Mouse (Mus musculus) lung, embryonic 15.5 days (tissue): ENCODE data around the gene Mrpl22. TPM values are rescaled to one million over a fixed set of nuclear protein-coding genes. Genes with fewer than 3 reads are reported as not detected.
"Not testable (repeated sequence)": the region's sequence is repeated elsewhere in the genome, so short reads cannot be mapped to it uniquely, and the experiment has no call there.

Source experiments
- ATAC-seq: fragments of 200-750 bp; cut with Nextera tagmentation; 2 replicates; pipeline ENCODE4 v1.8.0; 2017; ENCODE audit warnings: moderate number of reproducible peaks, borderline replicate concordance; ENCODE audit not compliant: low FRiP score, low TSS enrichment; ENCODE audit errors: extremely low read depth
- H3K27ac ChIP-seq: fragments of 300-500 bp; sonication (generic); 2 replicates; pipeline ENCODE4 v1.5.1; 2015; ENCODE audit warnings: moderate library complexity, mild to moderate bottlenecking, inconsistent platforms
- H3K27me3 ChIP-seq: fragments of 300-500 bp; sonication (generic); 2 replicates; pipeline ENCODE4 v1.6.1; 2015; ENCODE audit warnings: inconsistent platforms
- H3K36me3 ChIP-seq: fragments of 300-500 bp; sonication (generic); 2 replicates; pipeline ENCODE4 v1.6.1; 2015; ENCODE audit warnings: inconsistent platforms
- H3K4me1 ChIP-seq: fragments of 300-500 bp; sonication (generic); 2 replicates; pipeline ENCODE4 v1.6.1; 2015; ENCODE audit warnings: inconsistent platforms
- H3K4me2 ChIP-seq: fragments of 300-500 bp; sonication (generic); 2 replicates; pipeline ENCODE4 v1.6.1; 2015; ENCODE audit warnings: inconsistent platforms, mild to moderate bottlenecking, moderate library complexity
- H3K4me3 ChIP-seq: fragments of 300-500 bp; sonication (generic); 2 replicates; pipeline ENCODE4 v1.5.1; 2015; ENCODE audit warnings: mild to moderate bottlenecking, inconsistent platforms
- H3K9ac ChIP-seq: fragments of 300-500 bp; sonication (generic); 2 replicates; pipeline ENCODE4 v1.6.1; 2015; ENCODE audit warnings: inconsistent platforms
- H3K9me3 ChIP-seq: fragments of 300-500 bp; sonication (generic); 2 replicates; pipeline ENCODE4 v1.6.1; 2016; ENCODE audit warnings: inconsistent platforms
- WGBS: fragments of 180-500 bp; shearing (Covaris S2); methylation state at CpG from one replicate; pipeline ENCODE4 v1.1.7; 2015; 5-methylcytosine and 5-hydroxymethylcytosine counted together
- polyA plus RNA-seq: library from polyadenylated mRNA; unstranded; fragments of >200 nt; fragmentation: Nextera tagmentation; extraction: Ambion mirVana; gene quantifications from 2 replicates; pipeline ENCODE4 v1.2.1, GENCODE M21; 2015

Gene Mrpl22
- polyA plus RNA-seq, 1 experiment from 2014 or later, result 109 TPM

GRCm38 (mm10) chr11:58189675-58190074, 18.2 kb downstream of the Mrpl22 start:
- ATAC-seq, result no peak
- no peak overlapping the region for H3K27ac ChIP-seq
- H3K9me3 ChIP-seq, result no peaks in the 10 kb centered on the region
- H3K9ac ChIP-seq, result no peak overlapping the region
- no peak overlapping the region for H3K4me2 ChIP-seq
- no peak overlapping the region for H3K4me3 ChIP-seq
- peaks cover 6% of the 10 kb centered on the region; the same call in 1 of the 2 replicates for H3K4me1 ChIP-seq
- WGBS, result 90% methylated on average over 6 of the region's 6 CpGs
- H3K27me3 ChIP-seq, result no peaks in the 10 kb centered on the region
- H3K36me3 ChIP-seq, result no peaks in the 10 kb centered on the region

- no peak for ATAC-seq
- Histone ChIP-seq H3K36me3 (no peaks in the 10 kb centered on the region), H3K9ac (no peak overlapping the region), H3K4me1 (peaks cover 6% of the 10 kb centered on the region; the same call in 1 of the 2 replicates), H3K27me3 (no peaks in the 10 kb centered on the region), H3K27ac (0 out of 2 replicates have a peak overlapping the region, but pooled peaks have one; percentile 21), H3K4me2 (no peak overlapping the region), H3K9me3 (no peaks in the 10 kb centered on the region), H3K4me3 (no peak overlapping the region)
- 50% methylated on average over 3 of the region's 3 CpGs for WGBS
These were observed 21.9 kb downstream of the Mrpl22 start for GRCm38 (mm10) chr11:58193326-58193725.

GRCm38 (mm10) chr11:58193860-58194520, 22.5 kb downstream of the Mrpl22 start:
- 26% methylated on average over 4 of the region's 4 CpGs for WGBS
- Histone ChIP-seq H3K9ac (no peak overlapping the region), H3K4me1 (peaks cover 6% of the 10 kb centered on the region; the same call in 1 of the 2 replicates), H3K27me3 (no peaks in the 10 kb centered on the region), H3K9me3 (no peaks in the 10 kb centered on the region), H3K36me3 (no peaks in the 10 kb centered on the region), H3K27ac (no peak overlapping the region), H3K4me2 (no peak overlapping the region), H3K4me3 (no peak overlapping the region)
- no peak for ATAC-seq

GRCm38 (mm10) chr11:58198663-58199062, 27.2 kb downstream of the Mrpl22 start:
- WGBS, result 78% methylated on average over 4 of the region's 4 CpGs
- H3K27ac ChIP-seq, result no peak overlapping the region

GRCm38 (mm10) chr11:58199229-58200037, 28.0 kb downstream of the Mrpl22 start, which contains the start of the genes Igtp and Irgm2:
Igtp (plus strand) TSS chr11:58199556.
Irgm2 (plus strand) TSS chr11:58199618.
- not testable (repeated sequence) for H3K36me3 ChIP-seq, H3K4me1 ChIP-seq, H3K9me3 ChIP-seq, H3K27me3 ChIP-seq
- H3K4me3 ChIP-seq, result peak within 1 kb of the TSS; percentile 72
- peak within 1 kb of the TSS; percentile 63 for H3K27ac ChIP-seq
- WGBS, result 9% methylated on average over 14 of the region's 15 CpGs
- peak; percentile 88 for ATAC-seq
- H3K4me2 ChIP-seq, result peak within 1 kb of the TSS; percentile 68
- H3K9ac ChIP-seq, result peak within 1 kb of the TSS; percentile 53

More at GRCm38 (mm10) chr11:58198663-58199062, 27.2 kb downstream of the Mrpl22 start:
- Histone ChIP-seq H3K36me3 (no peaks in the 10 kb centered on the region), H3K27me3 (no peaks in the 10 kb centered on the region), H3K9ac (no peak overlapping the region), H3K4me2 (peak overlapping the region; percentile 68), H3K9me3 (no peaks in the 10 kb centered on the region), H3K4me1 (peaks cover 4% of the 10 kb centered on the region; the same call in 1 of the 2 replicates), H3K4me3 (peak overlapping the region; percentile 72)
- ATAC-seq, result no peak

GRCm38 (mm10) chr11:58200226-58200625, 28.8 kb downstream of the Mrpl22 start:
- H3K9ac ChIP-seq, result no peak overlapping the region
- H3K4me1 ChIP-seq, result no peaks in the 10 kb centered on the region
- no peaks in the 10 kb centered on the region for H3K27me3 ChIP-seq
- no peaks in the 10 kb centered on the region for H3K9me3 ChIP-seq
- peak overlapping the region; percentile 68; the same call in 1 of the 2 replicates for H3K4me2 ChIP-seq
- no peak for ATAC-seq
- no peak overlapping the region for H3K27ac ChIP-seq
- no peak overlapping the region for H3K4me3 ChIP-seq
- no peaks in the 10 kb centered on the region for H3K36me3 ChIP-seq
- 82% methylated on average over 4 of the region's 4 CpGs for WGBS

- H3K27ac ChIP-seq, result no peak overlapping the region
- 81% methylated on average over 12 of the region's 12 CpGs for WGBS
- no peak overlapping the region for H3K4me2 ChIP-seq
- no peak overlapping the region for H3K9ac ChIP-seq
- no peaks in the 10 kb centered on the region for H3K27me3 ChIP-seq
- H3K4me1 ChIP-seq, result no peaks in the 10 kb centered on the region
- no peaks in the 10 kb centered on the region for H3K36me3 ChIP-seq
- no peaks in the 10 kb centered on the region for H3K9me3 ChIP-seq
- H3K4me3 ChIP-seq, result no peak overlapping the region
- ATAC-seq, result no peak
These were observed 29.6 kb downstream of the Mrpl22 start for GRCm38 (mm10) chr11:58201052-58201451.

- no peak overlapping the region for H3K27ac ChIP-seq
- H3K27me3 ChIP-seq, result no peaks in the 10 kb centered on the region
- no peak for ATAC-seq
- no peak overlapping the region for H3K9ac ChIP-seq
- no peak overlapping the region for H3K4me2 ChIP-seq
- no peaks in the 10 kb centered on the region for H3K36me3 ChIP-seq
- no peaks in the 10 kb centered on the region for H3K9me3 ChIP-seq
- no peaks in the 10 kb centered on the region for H3K4me1 ChIP-seq
- 81% methylated on average over 1 of the region's 1 CpGs for WGBS
- H3K4me3 ChIP-seq, result no peak overlapping the region
These were observed 38.9 kb downstream of the Mrpl22 start for GRCm38 (mm10) chr11:58210321-58210886.

GRCm38 (mm10) chr11:58211062-58211681, 39.7 kb downstream of the Mrpl22 start:
- Histone ChIP-seq H3K27me3 (no peaks in the 10 kb centered on the region), H3K4me2 (no peak overlapping the region), H3K4me1 (peaks cover 5% of the 10 kb centered on the region; the same call in 1 of the 2 replicates), H3K4me3 (no peak overlapping the region), H3K27ac (no peak overlapping the region), H3K36me3 (no peaks in the 10 kb centered on the region), H3K9me3 (no peaks in the 10 kb centered on the region), H3K9ac (no peak overlapping the region)
- WGBS, result 26% methylated on average over 9 of the region's 9 CpGs
- ATAC-seq, result no peak

- no peaks in the 10 kb centered on the region for H3K9me3 ChIP-seq
- H3K4me3 ChIP-seq, result no peak overlapping the region
- H3K27me3 ChIP-seq, result no peaks in the 10 kb centered on the region
- no peak for ATAC-seq
- H3K4me1 ChIP-seq, result peaks cover 6% of the 10 kb centered on the region; the same call in 1 of the 2 replicates
- H3K9ac ChIP-seq, result no peak overlapping the region
- no peak overlapping the region for H3K27ac ChIP-seq
- no peak overlapping the region for H3K4me2 ChIP-seq
- 25% methylated on average over 2 of the region's 2 CpGs for WGBS
- no peaks in the 10 kb centered on the region for H3K36me3 ChIP-seq
These were observed 40.2 kb downstream of the Mrpl22 start for GRCm38 (mm10) chr11:58211682-58212067.

GRCm38 (mm10) chr11:58213673-58214342, 42.3 kb downstream of the Mrpl22 start:
- no peak overlapping the region; the same call in 1 of the 2 replicates for H3K4me3 ChIP-seq
- H3K4me1 ChIP-seq, result peaks cover 6% of the 10 kb centered on the region; the same call in 1 of the 2 replicates
- H3K4me2 ChIP-seq, result peak overlapping the region; percentile 65; the same call in 1 of the 2 replicates
- no peak overlapping the region for H3K27ac ChIP-seq
- no peaks in the 10 kb centered on the region for H3K27me3 ChIP-seq
- H3K36me3 ChIP-seq, result no peaks in the 10 kb centered on the region
- WGBS, result 76% methylated on average over 7 of the region's 7 CpGs
- no peak for ATAC-seq
- H3K9me3 ChIP-seq, result no peaks in the 10 kb centered on the region
- H3K9ac ChIP-seq, result no peak overlapping the region
